Mouse (Mus musculus) kidney, postnatal 0 days (tissue): ENCODE data around the gene Fam118b. TPM values are rescaled to one million over a fixed set of nuclear protein-coding genes. Genes with fewer than 3 reads are reported as not detected.

Source experiments
- ATAC-seq: fragments of 200-750 bp; cut with Nextera tagmentation; replicated peaks from 2 replicates; pipeline ENCODE4 v1.8.0; 2017; ENCODE audit warnings: low read depth, moderate number of reproducible peaks, moderate TSS enrichment, moderate library complexity; ENCODE audit not compliant: low FRiP score
- DNase-seq: peaks from one replicate; pipeline ENCODE4 v3.0.0-alpha.2; 2016; ENCODE audit warnings: low spot score
- H3K27ac ChIP-seq: fragments of 300-500 bp; sonication (generic); 2 replicates; pipeline ENCODE4 v1.5.1; 2014; ENCODE audit warnings: mild to moderate bottlenecking
- H3K27me3 ChIP-seq: fragments of 300-500 bp; sonication (generic); 2 replicates; pipeline ENCODE4 v1.6.1; 2014; ENCODE audit warnings: low read length, mixed read lengths; ENCODE audit not compliant: insufficient read depth
- H3K36me3 ChIP-seq: fragments of 300-500 bp; sonication (generic); 2 replicates; pipeline ENCODE4 v1.6.1; 2014; ENCODE audit warnings: low read length, mixed read lengths; ENCODE audit not compliant: insufficient read depth
- H3K4me1 ChIP-seq: fragments of 300-500 bp; sonication (generic); replicated peaks from 2 replicates; pipeline ENCODE4 v1.6.1; 2014; ENCODE audit warnings: antibody characterized with exemption, low read length, mixed read lengths; ENCODE audit not compliant: insufficient read depth
- H3K4me2 ChIP-seq: fragments of 300-500 bp; sonication (generic); 2 replicates; pipeline ENCODE4 v1.6.1; 2014; ENCODE audit warnings: mild to moderate bottlenecking, low read length, moderate library complexity, mixed read lengths
- H3K4me3 ChIP-seq: fragments of 300-500 bp; sonication (generic); replicated peaks from 2 replicates; pipeline ENCODE4 v1.5.1; 2014; ENCODE audit warnings: low read depth, low read length
- H3K9ac ChIP-seq: fragments of 300-500 bp; sonication (generic); 2 replicates; pipeline ENCODE4 v1.6.1; 2014; ENCODE audit warnings: low read depth, low read length
- H3K9me3 ChIP-seq: fragments of 300-500 bp; sonication (generic); replicated peaks from 2 replicates; pipeline ENCODE4 v1.6.1; 2016; ENCODE audit warnings: low read length, inconsistent platforms, mixed read lengths
- CTCF ChIP-seq: IDR thresholded peaks from 2 replicates; pipeline ENCODE4 v1.5.1; 2016; ENCODE audit warnings: antibody characterized with exemption, low read depth, mild to moderate bottlenecking, moderate library complexity
- WGBS: fragments of 180-500 bp; shearing (Covaris S2); extraction: QIAGEN DNeasy Blood & Tissue Kit; methylation state at CpG from one replicate; pipeline ENCODE4 v1.1.7; 2014; 5-methylcytosine and 5-hydroxymethylcytosine counted together
- polyA plus RNA-seq: library from polyadenylated mRNA; unstranded; fragments of >200 nt; fragmentation: Nextera tagmentation; extraction: Ambion mirVana; gene quantifications from 2 replicates; pipeline ENCODE4 v1.2.1, GENCODE M21; 2015

The Fam118b gene
- polyA plus RNA-seq, 1 experiment from 2014 or later = 32.2 TPM

GRCm38 (mm10) chr9:35223466-35223865 is 44.1 kb downstream of the Fam118b start:
- H3K9ac ChIP-seq = no peak overlapping the region
- WGBS = 94% methylated on average over 3 of the region's 3 CpGs
- no peak overlapping the region for H3K27ac ChIP-seq
- no peak for ATAC-seq
- peaks cover 6% of the 10 kb centered on the region for H3K36me3 ChIP-seq
- no peak overlapping the region for H3K4me3 ChIP-seq
- no peaks in the 10 kb centered on the region for H3K4me1 ChIP-seq
- DNase-seq = no peak
- no peak for TF ChIP-seq CTCF
- no peaks in the 10 kb centered on the region for H3K27me3 ChIP-seq
- H3K4me2 ChIP-seq = no peak overlapping the region
- no peaks in the 10 kb centered on the region for H3K9me3 ChIP-seq

GRCm38 (mm10) chr9:35217963-35218362 is 49.6 kb downstream of the Fam118b start:
- 74% methylated on average over 1 of the region's 1 CpGs for WGBS
- ATAC-seq (no peak), DNase-seq (no peak)
- no peak overlapping the region for H3K9ac ChIP-seq
- H3K4me2 ChIP-seq = no peak overlapping the region
- H3K4me1 ChIP-seq = no peaks in the 10 kb centered on the region
- no peak overlapping the region for H3K27ac ChIP-seq
- H3K4me3 ChIP-seq = no peak overlapping the region
- peaks cover 37% of the 10 kb centered on the region for H3K36me3 ChIP-seq
- no peak for TF ChIP-seq CTCF
- no peaks in the 10 kb centered on the region for H3K27me3 ChIP-seq
- no peaks in the 10 kb centered on the region for H3K9me3 ChIP-seq

GRCm38 (mm10) chr9:35211573-35212511 is 55.8 kb downstream of the Fam118b start:
- H3K9me3 ChIP-seq = no peaks in the 10 kb centered on the region
- H3K36me3 ChIP-seq = peaks cover 46% of the 10 kb centered on the region
- peak overlapping the region; percentile 70 for H3K27ac ChIP-seq
- H3K4me2 ChIP-seq = peak overlapping the region; percentile 63
- ATAC-seq (peak; percentile 4; the same call in 1 of the 2 replicates), DNase-seq (peak; percentile 36)
- H3K4me1 ChIP-seq = peaks cover 13% of the 10 kb centered on the region; the same call in 1 of the 2 replicates
- peak overlapping the region; percentile 84 for H3K9ac ChIP-seq
- no peak for TF ChIP-seq CTCF
- 29% methylated on average over 26 of the region's 26 CpGs for WGBS
- H3K27me3 ChIP-seq = no peaks in the 10 kb centered on the region
- peak overlapping the region; percentile 74 for H3K4me3 ChIP-seq

GRCm38 (mm10) chr9:35210542-35211474 is 56.8 kb downstream of the Fam118b start, which contains the start of gene Foxred1:
Gene Foxred1 (minus strand): TSS chr9:35211055.
- ATAC-seq (peak; percentile 100), DNase-seq (peak; percentile 100)
- Histone ChIP-seq H3K36me3 (peaks cover 50% of the 10 kb centered on the region), H3K27me3 (no peaks in the 10 kb centered on the region), H3K4me1 (peaks cover 13% of the 10 kb centered on the region; the same call in 1 of the 2 replicates), H3K27ac (peak within 1 kb of the TSS; percentile 95), H3K9me3 (no peaks in the 10 kb centered on the region), H3K4me3 (peak within 1 kb of the TSS; percentile 74), H3K9ac (peak within 1 kb of the TSS; percentile 89), H3K4me2 (peak within 1 kb of the TSS; percentile 79)
- no peak for TF ChIP-seq CTCF
- WGBS = under 1% methylated on average over 69 of the region's 72 CpGs

- ATAC-seq (no peak), DNase-seq (no peak)
- TF ChIP-seq CTCF = no peak
- Histone ChIP-seq H3K4me2 (no peak overlapping the region), H3K4me3 (no peak overlapping the region), H3K9ac (no peak overlapping the region), H3K27ac (no peak overlapping the region), H3K27me3 (no peaks in the 10 kb centered on the region), H3K9me3 (no peaks in the 10 kb centered on the region), H3K36me3 (peaks cover 41% of the 10 kb centered on the region), H3K4me1 (peaks cover 7% of the 10 kb centered on the region; the same call in 1 of the 2 replicates)
- WGBS = 96% methylated on average over 2 of the region's 2 CpGs
Observed at GRCm38 (mm10) chr9:35204421-35204820, 63.2 kb downstream of the Fam118b start.

GRCm38 (mm10) chr9:35203536-35203935 is 64.1 kb downstream of the Fam118b start:
- H3K27ac ChIP-seq = no peak overlapping the region
- TF ChIP-seq CTCF = no peak
- peaks cover 35% of the 10 kb centered on the region for H3K36me3 ChIP-seq
- WGBS = 58% methylated on average over 3 of the region's 3 CpGs
- H3K4me2 ChIP-seq = no peak overlapping the region
- ATAC-seq (no peak), DNase-seq (no peak)
- no peaks in the 10 kb centered on the region for H3K9me3 ChIP-seq
- no peak overlapping the region for H3K9ac ChIP-seq
- no peaks in the 10 kb centered on the region for H3K27me3 ChIP-seq
- H3K4me3 ChIP-seq = no peak overlapping the region
- H3K4me1 ChIP-seq = peaks cover 7% of the 10 kb centered on the region; the same call in 1 of the 2 replicates
